Mouse (Mus musculus) megakaryocyte, embryonic 14.5 days (primary cell): ENCODE measurements around the gene Bach1. TPM values are rescaled to one million over a fixed set of nuclear protein-coding genes. Genes with fewer than 3 reads are reported as not detected.

Source experiments
- H3K27me3 ChIP-seq: replicated peaks from 2 replicates; pipeline ENCODE3; 2012; ENCODE audit warnings: inconsistent platforms
- H3K36me3 ChIP-seq: replicated peaks from 2 replicates; pipeline ENCODE3; 2012; ENCODE audit warnings: low read length, inconsistent platforms, mixed read lengths
- H3K4me1 ChIP-seq: 2 replicates; pipeline ENCODE4 v1.6.1; 2012; ENCODE audit warnings: inconsistent platforms
- H3K4me3 ChIP-seq: replicated peaks from 2 replicates; pipeline ENCODE3; 2012; ENCODE audit warnings: moderate library complexity, mild to moderate bottlenecking, inconsistent platforms
- H3K9me3 ChIP-seq: 2 replicates; pipeline ENCODE4 v1.6.1; 2012; ENCODE audit warnings: inconsistent platforms
- FLI1 ChIP-seq: IDR thresholded peaks from 2 replicates; pipeline ENCODE4 v1.6.1; 2012; ENCODE audit warnings: low read length, inconsistent platforms, mixed read lengths
- GATA1 ChIP-seq: IDR thresholded peaks from 3 replicates; pipeline ENCODE4 v1.6.1; 2012; ENCODE audit warnings: mixed read lengths, low read length, inconsistent platforms, borderline replicate concordance
- polyA plus RNA-seq: library from polyadenylated mRNA; stranded (reverse); fragments of >175 nt; gene quantifications from 2 replicates; pipeline ENCODE4 v1.2.3, GENCODE M21; 2012; ENCODE audit warnings: low replicate concordance; ENCODE audit not compliant: insufficient read depth

Gene Bach1
- polyA plus RNA-seq, 1 experiment, result 6.3 TPM

DNA sequence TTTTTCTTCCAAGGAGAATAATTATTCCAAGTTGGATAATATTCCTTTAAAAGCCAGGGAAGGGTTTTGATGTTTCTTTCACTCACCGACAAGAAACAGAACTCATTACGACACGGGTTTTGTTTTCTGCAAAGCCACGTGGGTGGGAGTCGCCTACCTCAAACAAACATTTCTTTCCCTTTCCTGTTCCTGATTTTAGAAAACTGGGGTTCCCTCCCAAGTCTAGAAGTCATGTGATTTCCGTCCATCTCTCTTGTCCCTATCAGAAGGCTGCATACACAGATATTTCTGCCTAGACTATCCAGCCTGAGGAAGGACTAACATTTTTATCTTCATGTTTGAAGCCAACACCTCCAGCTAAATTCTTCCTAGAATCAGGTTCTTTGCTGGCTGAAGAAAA lies 34.9 kb upstream of the Bach1 start:
- Histone ChIP-seq H3K27me3 (no peaks in the 10 kb centered on the region), H3K4me1 (peaks cover 57% of the 10 kb centered on the region), H3K9me3 (no peaks in the 10 kb centered on the region), H3K36me3 (no peaks in the 10 kb centered on the region), H3K4me3 (no peak overlapping the region)
- no peak for TF ChIP-seq FLI1
- no peak for TF ChIP-seq GATA1

DNA sequence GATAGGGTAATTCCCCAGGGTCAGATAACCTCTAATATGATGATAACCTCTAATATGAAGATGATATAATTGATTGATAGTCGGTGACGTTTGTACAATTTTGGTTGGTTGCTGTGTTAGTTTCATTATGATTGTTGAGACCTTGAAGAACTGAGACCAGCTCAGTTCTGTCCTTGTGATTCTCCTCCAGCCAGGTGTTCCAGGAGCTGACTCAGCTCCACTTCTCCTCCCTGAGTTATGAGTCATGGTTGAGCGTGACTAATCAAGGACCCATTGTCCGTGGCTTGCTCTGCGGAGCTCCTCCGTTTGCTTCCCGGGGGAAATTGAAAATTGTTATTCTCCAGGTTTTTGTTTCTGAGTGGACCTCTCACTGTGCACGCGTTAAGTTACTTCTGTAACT lies 33.5 kb upstream of the Bach1 start:
- peaks cover 53% of the 10 kb centered on the region for H3K4me1 ChIP-seq
- H3K4me3 ChIP-seq, result no peak overlapping the region
- H3K9me3 ChIP-seq, result 0 out of 2 replicates have a peak, but pooled peaks cover 3% of the 10 kb centered on the region
- H3K27me3 ChIP-seq, result no peaks in the 10 kb centered on the region
- TF ChIP-seq FLI1 (no peak), GATA1 (no peak)
- no peaks in the 10 kb centered on the region for H3K36me3 ChIP-seq

DNA sequence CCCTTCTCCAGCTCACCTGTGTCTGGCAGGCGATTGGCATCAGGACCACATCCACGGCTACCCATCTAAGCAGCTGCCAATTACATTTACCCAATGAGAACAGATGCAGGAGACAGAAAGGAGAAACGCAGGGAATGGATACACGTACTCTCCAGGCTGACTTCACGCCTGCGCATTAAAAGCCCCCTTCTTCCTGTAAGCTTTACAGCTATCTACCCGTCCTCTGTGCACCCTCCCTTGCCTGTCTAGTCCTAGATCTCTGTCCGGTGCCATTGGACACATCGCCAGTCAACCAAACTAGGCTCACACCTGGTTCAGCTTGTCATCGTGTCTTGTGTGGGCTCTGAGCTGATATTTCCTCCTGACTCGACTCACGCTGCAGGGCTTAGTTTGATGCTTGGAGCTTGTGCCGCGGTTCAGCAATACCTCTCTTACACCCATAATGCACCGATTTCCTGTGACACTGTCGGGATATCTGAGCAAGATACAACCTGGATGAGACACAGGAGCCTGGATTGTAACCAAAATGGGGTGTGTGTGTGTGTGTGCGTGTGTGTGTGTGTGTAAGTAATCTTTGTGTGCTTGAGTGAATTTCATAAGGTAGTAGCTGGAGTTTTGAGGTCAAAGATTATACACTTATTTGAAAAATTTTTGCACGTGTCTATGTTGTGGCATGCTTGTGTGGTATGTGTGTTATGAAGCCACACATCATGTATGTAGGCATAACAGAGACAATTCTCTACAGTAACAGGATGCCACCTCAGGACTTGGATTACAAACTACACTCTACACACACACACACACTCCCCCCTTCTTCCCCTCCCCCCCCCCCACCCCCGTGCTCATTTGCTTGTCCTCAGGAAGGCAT lies 32.8 kb upstream of the Bach1 start:
- peak overlapping the region; percentile 6 for H3K4me3 ChIP-seq
- H3K36me3 ChIP-seq, result no peaks in the 10 kb centered on the region
- H3K9me3 ChIP-seq, result 0 out of 2 replicates have a peak, but pooled peaks cover 3% of the 10 kb centered on the region
- H3K27me3 ChIP-seq, result no peaks in the 10 kb centered on the region
- peaks cover 46% of the 10 kb centered on the region for H3K4me1 ChIP-seq
- TF ChIP-seq GATA1, result no peak
- no peak for TF ChIP-seq FLI1

DNA sequence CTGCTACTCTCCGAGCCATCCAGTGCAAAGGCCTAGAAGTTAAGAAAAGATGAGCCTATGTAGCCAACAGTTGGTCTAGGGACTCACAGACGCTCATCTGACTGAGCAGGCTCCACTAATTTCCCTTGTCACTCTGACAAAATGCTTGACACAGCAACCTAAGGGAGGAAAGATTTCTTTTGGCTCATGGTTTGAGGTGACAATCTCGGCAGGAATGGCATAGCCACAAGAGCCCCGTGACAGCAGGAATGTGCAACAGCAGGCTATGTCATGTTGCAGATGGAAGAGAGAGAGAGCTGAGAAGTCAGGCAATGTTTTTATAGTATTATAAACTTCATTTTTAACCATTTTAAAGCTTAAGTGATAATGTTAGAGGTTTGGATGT lies 32.1 kb upstream of the Bach1 start:
- peaks cover 44% of the 10 kb centered on the region for H3K4me1 ChIP-seq
- 0 out of 2 replicates have a peak, but pooled peaks cover 3% of the 10 kb centered on the region for H3K9me3 ChIP-seq
- TF ChIP-seq FLI1 (no peak), GATA1 (no peak)

DNA sequence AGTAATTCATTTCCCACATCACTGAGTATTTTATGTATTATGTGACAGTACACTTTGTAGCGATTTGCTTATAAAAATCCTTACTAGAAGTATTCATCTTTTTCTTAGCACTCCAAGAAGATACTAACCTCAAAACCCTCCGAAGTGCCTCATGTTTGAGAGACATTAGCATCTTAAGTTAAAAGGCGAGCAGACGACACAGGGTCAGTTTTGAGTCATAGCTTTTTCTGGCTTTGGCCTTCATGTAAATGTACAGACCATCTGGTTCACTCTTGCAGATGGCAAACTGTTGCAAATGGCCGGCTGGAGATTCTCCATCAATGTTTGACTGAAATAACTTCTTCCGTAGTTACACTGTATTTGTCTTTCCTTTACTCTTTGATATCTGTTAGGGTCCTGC lies 30.7 kb upstream of the Bach1 start:
- H3K4me1 ChIP-seq, result peaks cover 34% of the 10 kb centered on the region
- H3K4me3 ChIP-seq, result no peak overlapping the region
- TF ChIP-seq FLI1, result no peak
- no peak for TF ChIP-seq GATA1
- 0 out of 2 replicates have a peak, but pooled peaks cover 3% of the 10 kb centered on the region for H3K9me3 ChIP-seq
- H3K36me3 ChIP-seq, result no peaks in the 10 kb centered on the region
- H3K27me3 ChIP-seq, result no peaks in the 10 kb centered on the region

More for the DNA sequence above, 32.1 kb upstream of the Bach1 start:
- Histone ChIP-seq H3K27me3 (no peaks in the 10 kb centered on the region), H3K36me3 (no peaks in the 10 kb centered on the region), H3K4me3 (no peak overlapping the region)

DNA sequence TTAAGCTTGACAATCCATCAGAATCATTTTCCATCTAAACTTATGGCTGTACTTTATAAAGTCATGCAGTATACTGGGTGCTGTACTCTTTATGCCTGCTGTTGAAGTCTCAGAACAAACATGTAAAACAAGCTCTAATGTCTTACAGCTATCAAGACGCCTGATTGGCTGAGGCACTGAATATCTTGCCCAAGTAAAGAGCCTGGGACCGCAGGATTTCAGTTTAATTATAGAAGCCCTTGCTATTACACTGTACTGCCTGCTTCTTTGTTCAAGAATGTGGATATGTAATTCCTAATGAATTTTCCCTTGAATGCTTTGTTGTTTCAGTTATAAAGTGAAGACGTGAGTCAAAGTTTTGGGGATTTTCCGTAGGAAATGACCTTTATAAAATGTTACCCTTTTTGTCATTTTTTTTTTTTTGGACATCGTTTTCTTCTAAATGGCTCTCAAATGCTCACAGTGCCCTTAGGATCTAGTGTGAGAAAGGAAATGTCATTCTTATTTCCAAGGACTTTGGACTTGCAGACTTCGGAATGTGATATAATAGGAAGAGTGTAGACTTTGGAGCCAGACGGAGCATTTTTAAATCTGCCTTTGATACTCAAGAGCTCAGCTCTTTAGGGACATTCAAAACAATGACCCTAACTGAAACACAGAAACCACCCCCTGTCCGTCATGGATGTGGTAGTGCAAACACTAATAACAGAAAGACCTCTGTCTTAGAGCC lies 28.5 kb upstream of the Bach1 start:
- no peak overlapping the region for H3K4me3 ChIP-seq
- H3K9me3 ChIP-seq, result 0 out of 2 replicates have a peak, but pooled peaks cover 7% of the 10 kb centered on the region
- H3K27me3 ChIP-seq, result no peaks in the 10 kb centered on the region
- TF ChIP-seq FLI1 (no peak), GATA1 (no peak)
- H3K36me3 ChIP-seq, result no peaks in the 10 kb centered on the region
- peaks cover 19% of the 10 kb centered on the region for H3K4me1 ChIP-seq

DNA sequence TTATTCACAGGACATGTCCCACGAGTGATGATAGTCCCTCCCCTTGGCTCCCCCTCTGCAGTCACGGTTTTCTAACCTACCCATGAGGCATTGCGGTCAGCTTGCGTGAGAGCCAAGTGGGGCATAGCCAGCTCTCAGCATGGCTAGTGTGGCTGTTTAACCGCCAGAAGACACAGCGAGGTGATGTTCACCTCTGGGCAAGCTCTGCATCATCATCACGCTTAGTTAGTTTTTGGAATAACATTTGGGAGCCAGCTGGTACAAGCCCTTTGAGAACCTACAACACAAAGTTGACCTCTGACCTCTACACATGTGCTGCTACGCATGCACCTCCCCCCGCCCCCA lies 28.0 kb upstream of the Bach1 start:
- H3K4me1 ChIP-seq, result peaks cover 19% of the 10 kb centered on the region
- no peak overlapping the region for H3K4me3 ChIP-seq
- H3K27me3 ChIP-seq, result no peaks in the 10 kb centered on the region
- TF ChIP-seq FLI1, result no peak
- no peak for TF ChIP-seq GATA1
- H3K36me3 ChIP-seq, result no peaks in the 10 kb centered on the region
- 0 out of 2 replicates have a peak, but pooled peaks cover 7% of the 10 kb centered on the region for H3K9me3 ChIP-seq

DNA sequence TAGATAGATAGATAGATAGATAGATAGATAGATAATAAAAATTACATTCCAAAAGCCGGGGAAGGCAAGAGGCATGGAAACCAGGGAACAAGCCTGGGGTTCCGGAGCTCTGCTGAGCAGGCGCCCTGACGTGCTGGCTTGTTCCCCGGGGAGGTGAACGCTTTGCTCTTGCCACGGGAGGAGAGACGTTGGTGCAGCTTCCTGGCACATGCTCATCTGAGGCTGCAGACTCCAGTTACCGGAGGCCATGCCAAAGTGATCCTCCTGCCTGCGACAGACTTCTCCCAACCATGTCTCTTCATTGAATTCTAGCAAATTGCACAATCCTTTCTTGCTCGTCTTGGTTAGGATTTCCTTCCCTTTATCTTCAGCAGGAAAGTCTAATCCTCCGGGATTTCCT lies 27.4 kb upstream of the Bach1 start:
- Histone ChIP-seq H3K9me3 (0 out of 2 replicates have a peak, but pooled peaks cover 7% of the 10 kb centered on the region), H3K36me3 (no peaks in the 10 kb centered on the region), H3K4me3 (no peak overlapping the region), H3K27me3 (no peaks in the 10 kb centered on the region), H3K4me1 (peaks cover 20% of the 10 kb centered on the region)
- no peak for TF ChIP-seq GATA1
- TF ChIP-seq FLI1, result no peak

DNA sequence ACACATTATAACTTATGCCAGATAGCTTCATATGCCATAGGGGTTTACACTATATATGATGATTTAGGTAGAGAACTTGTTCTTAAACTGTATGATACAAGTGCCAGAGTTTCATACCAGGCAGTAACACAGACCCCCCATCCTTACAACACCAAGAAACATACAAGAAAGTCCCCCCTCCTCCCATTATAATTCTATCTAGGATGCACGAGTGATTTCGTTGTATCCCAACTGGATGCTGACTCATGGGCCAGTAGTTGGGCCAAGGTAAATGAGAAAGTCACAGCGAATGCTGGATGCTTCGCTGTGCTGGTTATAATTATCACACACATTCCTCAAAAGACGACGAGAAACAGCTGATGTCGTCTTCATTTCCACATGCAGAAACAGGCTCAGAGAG lies 25.6 kb upstream of the Bach1 start:
- H3K9me3 ChIP-seq, result 0 out of 2 replicates have a peak, but pooled peaks cover 9% of the 10 kb centered on the region
- H3K27me3 ChIP-seq, result no peaks in the 10 kb centered on the region
- TF ChIP-seq FLI1 (no peak), GATA1 (no peak)
- no peaks in the 10 kb centered on the region for H3K36me3 ChIP-seq
- H3K4me1 ChIP-seq, result peaks cover 16% of the 10 kb centered on the region
- no peak overlapping the region for H3K4me3 ChIP-seq

DNA sequence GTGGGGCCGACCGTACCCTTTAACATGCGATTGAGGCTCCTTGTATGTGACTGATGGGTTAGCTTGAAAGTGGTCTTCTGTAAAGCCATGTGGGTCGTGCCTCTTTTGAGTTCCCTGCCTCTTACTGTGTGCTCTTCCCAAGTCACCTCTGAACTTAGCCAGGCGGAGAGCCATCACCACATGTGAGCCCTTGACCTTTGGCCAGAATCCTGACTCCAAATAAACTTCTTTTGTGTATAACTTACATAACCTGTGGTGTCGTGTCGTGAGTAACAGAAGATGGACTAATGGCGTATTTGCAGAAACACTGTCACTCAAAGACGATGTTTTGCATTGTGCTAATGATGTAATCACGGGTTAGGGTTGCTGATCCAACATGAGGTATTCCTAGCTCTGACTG lies 22.6 kb upstream of the Bach1 start:
- H3K9me3 ChIP-seq, result 0 out of 2 replicates have a peak, but pooled peaks cover 6% of the 10 kb centered on the region
- no peak overlapping the region for H3K4me3 ChIP-seq
- no peaks in the 10 kb centered on the region for H3K36me3 ChIP-seq
- TF ChIP-seq FLI1 (no peak), GATA1 (no peak)
- no peaks in the 10 kb centered on the region for H3K27me3 ChIP-seq
- peaks cover 19% of the 10 kb centered on the region for H3K4me1 ChIP-seq
